Comparison of ENCODE assay signal across 30 mouse cellular contexts in the genomic region with DNA sequence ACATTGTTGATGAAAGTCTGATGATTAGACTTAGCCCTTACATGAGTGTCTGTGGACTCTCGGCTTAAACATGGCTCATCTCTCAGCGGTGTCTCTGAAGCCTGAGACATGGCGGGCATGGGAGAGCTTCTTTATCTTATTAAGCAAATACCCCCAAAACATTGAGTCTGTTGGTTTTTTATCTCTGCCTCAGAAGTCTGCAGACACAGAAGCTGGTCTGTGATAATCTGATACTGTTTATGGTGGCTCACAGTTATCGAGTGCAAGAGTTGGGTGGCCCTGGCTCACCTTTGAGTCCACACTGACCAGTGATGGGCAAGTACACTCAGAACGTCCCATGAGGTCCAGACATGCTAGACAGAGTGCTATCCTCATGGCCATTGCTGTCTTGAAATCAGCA. TPM values are rescaled to one million over a fixed set of nuclear protein-coding genes. Genes with fewer than 3 reads are reported as not detected.
A peak's percentile ranks its signal among the peaks of the same experiment; 100 is the strongest.
DNase-seq lines count a peak whose midpoint lies in the region; ATAC-seq and TF ChIP-seq lines count a peak whose summit lies in the region.
"Had no signal": no experiment of that assay in that cellular context is flagged by ENCODE, and none has a peak within 500 bp of the region (broad histone marks: within the 10 kb centered on the region; RNA-seq: fewer than 3 reads in every experiment).

No protein-coding gene starts in this region.

- no peak for TF ChIP-seq POLR2A in MEL (IDR thresholded peaks at IDR 0.05; ENCODE audit: control insufficient read depth in 1 of 2, insufficient read depth in 1 of 2, low read depth in 1 of 2, low read length in 2 of 2, poor library complexity in 1 of 2)
- no peak for TF ChIP-seq POLR2A in lung, adult 2 months (IDR thresholded peaks at IDR 0.05; ENCODE audit: borderline replicate concordance, extremely low read depth, low read depth, low read length)

- H3K79me2 ChIP-seq in MEL (ENCODE audit: control insufficient read depth, insufficient read depth, low read length, poor library complexity): no peaks in the 10 kb centered on the region

- ATAC-seq in common myeloid progenitor, adult 5-6 weeks (replicated peaks; ENCODE audit: low read depth, poor library complexity, severe bottlenecking): peak; percentile 37
- ATAC-seq in liver, embryonic 12.5 days: peak; percentile 84
- ATAC-seq in liver, postnatal 0 days: 0 out of 2 replicates have a peak, but pooled peaks have one; percentile 17
- ATAC-seq: forebrain, embryonic 14.5 days; hindbrain, postnatal 0 days; intestine, embryonic 15.5 days; midbrain, embryonic 13.5 days had no signal

- WGBS in liver, embryonic 12.5 days (ENCODE audit: insufficient replicate concordance): 18% methylated on average over 5 of the region's 5 CpGs
- WGBS in liver, postnatal 0 days (ENCODE audit: insufficient replicate concordance): 45% methylated on average over 5 of the region's 5 CpGs
- 85% methylated on average over 5 of the region's 5 CpGs for WGBS in lung, adult 2 months

- no peak for TF ChIP-seq RAD21 in MEL (IDR thresholded peaks at IDR 0.05; ENCODE audit: low read depth, low read length)

- DNase-seq in MEL (ENCODE audit: low read depth, low spot score): peak; percentile 65
- no peak for DNase-seq in liver, postnatal 0 days
- DNase-seq in layer of hippocampus, adult 9-11 months: no peak
- DNase-seq in left cerebral cortex, postnatal 14 days (ENCODE audit: low spot score in 2 of 2): no peak
- no peak for DNase-seq in lung, adult 2 months
- DNase-seq: adrenal gland, postnatal 25 days; cerebellum, adult 18-20 months; cerebellum, postnatal 10 days; gastrocnemius, postnatal 14 days; heart, adult 11 months; kidney, adult 2 months; kidney, postnatal 4 days; lung, embryonic 14.5 days; lung, postnatal 14 days; retina, postnatal 1 day; right cerebral cortex, postnatal 14 days; thymus, adult 2 months; thymus, postnatal 4 days had no signal

- no peaks in the 10 kb centered on the region for H3K9me3 ChIP-seq in MEL (replicated peaks; ENCODE audit: insufficient read depth, low read length)
- no peaks in the 10 kb centered on the region for H3K9me3 ChIP-seq in liver, embryonic 12.5 days (replicated peaks)
- H3K9me3 ChIP-seq in liver, postnatal 0 days (ENCODE audit: low read length): no peaks in the 10 kb centered on the region
- H3K9me3 ChIP-seq: embryonic facial prominence, embryonic 10.5 days; embryonic facial prominence, embryonic 15.5 days; heart, embryonic 10.5 days; heart, embryonic 15.5 days; intestine, embryonic 15.5 days; limb, embryonic 13.5 days; midbrain, embryonic 13.5 days; neural tube, embryonic 15.5 days had no signal

- no peaks in the 10 kb centered on the region for H3K27me3 ChIP-seq in MEL (ENCODE audit: control insufficient read depth in 1 of 2, insufficient read depth in 2 of 2, low read length in 2 of 2)
- H3K27me3 ChIP-seq in liver, embryonic 12.5 days (replicated peaks): no peaks in the 10 kb centered on the region
- no peaks in the 10 kb centered on the region for H3K27me3 ChIP-seq in liver, postnatal 0 days (ENCODE audit: insufficient read depth, low read length)
- H3K27me3 ChIP-seq: embryonic facial prominence, embryonic 15.5 days; heart, embryonic 15.5 days; intestine, embryonic 15.5 days; limb, embryonic 13.5 days; midbrain, embryonic 13.5 days; neural tube, embryonic 15.5 days had no signal

- intact Hi-C loops in left cerebral cortex, postnatal 14 days (cut with DNase I): no loop called here

- peaks cover 0 to 23% of the 10 kb centered on the region in 2 experiments; a peak in 2 of 4 replicates for H3K36me3 ChIP-seq in MEL (ENCODE audit: control insufficient read depth in 1 of 2, insufficient read depth in 2 of 2, low read length in 2 of 2)
- H3K36me3 ChIP-seq in liver, embryonic 12.5 days: peaks cover 61% of the 10 kb centered on the region
- H3K36me3 ChIP-seq in liver, postnatal 0 days (replicated peaks; ENCODE audit: insufficient read depth, low read length): peaks cover 36% of the 10 kb centered on the region
- H3K36me3 ChIP-seq: heart, embryonic 10.5 days; intestine, embryonic 15.5 days had no signal

- peak overlapping the region; percentile 41 for H3K27ac ChIP-seq in MEL (ENCODE audit: control insufficient read depth, low read depth, low read length)
- H3K27ac ChIP-seq in liver, embryonic 12.5 days: peak overlapping the region; percentile 26; the same call in 1 of the 2 replicates
- H3K27ac ChIP-seq in liver, postnatal 0 days (ENCODE audit: low read depth): no peak overlapping the region
- H3K27ac ChIP-seq: embryonic facial prominence, embryonic 15.5 days; heart, embryonic 10.5 days; heart, embryonic 15.5 days; hindbrain, postnatal 0 days; intestine, embryonic 15.5 days; limb, embryonic 13.5 days; midbrain, embryonic 13.5 days; neural tube, embryonic 15.5 days had no signal

- H3K4me2 ChIP-seq in liver, embryonic 12.5 days: peak overlapping the region; percentile 34
- no peak overlapping the region for H3K4me2 ChIP-seq in liver, postnatal 0 days (ENCODE audit: low read depth, low read length)
- H3K4me2 ChIP-seq: embryonic facial prominence, embryonic 15.5 days; heart, embryonic 15.5 days; intestine, embryonic 15.5 days; limb, embryonic 13.5 days; lung, embryonic 14.5 days; midbrain, embryonic 13.5 days; neural tube, embryonic 15.5 days had no signal

- H3K9ac ChIP-seq in MEL (ENCODE audit: control insufficient read depth, low read depth, low read length, poor library complexity, severe bottlenecking): no peak overlapping the region
- H3K9ac ChIP-seq in liver, embryonic 12.5 days: no peak overlapping the region
- no peak overlapping the region; the same call in 1 of the 2 replicates for H3K9ac ChIP-seq in liver, postnatal 0 days (replicated peaks)
- H3K9ac ChIP-seq: embryonic facial prominence, embryonic 15.5 days; heart, embryonic 15.5 days; intestine, embryonic 15.5 days; limb, embryonic 13.5 days; lung, embryonic 14.5 days; midbrain, embryonic 13.5 days; neural tube, embryonic 15.5 days had no signal

- peak; percentile 97 to 98 for TF ChIP-seq EP300 in MEL (IDR thresholded peaks at IDR 0.05; ENCODE audit: low read depth in 1 of 2, low read length in 2 of 2)
- peak; percentile 92 for TF ChIP-seq EP300 in liver, postnatal 0 days (IDR thresholded peaks at IDR 0.05; ENCODE audit: low read depth)

- no peak overlapping the region for H3K4me3 ChIP-seq in MEL (ENCODE audit: control insufficient read depth in 1 of 2, insufficient read depth in 1 of 2, low read depth in 2 of 2, low read length in 2 of 2)
- H3K4me3 ChIP-seq in liver, embryonic 12.5 days: no peak overlapping the region
- no peak overlapping the region for H3K4me3 ChIP-seq in liver, postnatal 0 days (ENCODE audit: low read depth, low read length)
- no peak overlapping the region for H3K4me3 ChIP-seq in lung, adult 2 months (replicated peaks; ENCODE audit: extremely low read depth, low read depth, low read length)
- H3K4me3 ChIP-seq: embryonic facial prominence, embryonic 10.5 days; embryonic facial prominence, embryonic 15.5 days; heart, embryonic 10.5 days; heart, embryonic 15.5 days; intestine, embryonic 15.5 days; limb, embryonic 13.5 days; midbrain, embryonic 13.5 days; neural tube, embryonic 15.5 days had no signal

- TF ChIP-seq CTCF in MEL (IDR thresholded peaks at IDR 0.05 in 2 of 3, conservative IDR thresholded peaks at IDR 0.05 in 1 of 3; ENCODE audit: control insufficient read depth in 1 of 3, insufficient read depth in 1 of 3, low read depth in 2 of 3, low read length in 3 of 3, poor library complexity in 1 of 3, severe bottlenecking in 1 of 3): no peak
- TF ChIP-seq CTCF in liver, postnatal 0 days (IDR thresholded peaks at IDR 0.05; ENCODE audit: low read depth): no peak
- TF ChIP-seq CTCF in lung, adult 2 months (IDR thresholded peaks at IDR 0.05; ENCODE audit: insufficient read depth, low read length): no peak

- H3K4me1 ChIP-seq in MEL (ENCODE audit: control insufficient read depth in 1 of 2, insufficient read depth in 2 of 2, low read length in 2 of 2): peaks cover 19 to 39% of the 10 kb centered on the region in 2 experiments
- H3K4me1 ChIP-seq in liver, embryonic 12.5 days: peaks cover 31% of the 10 kb centered on the region
- H3K4me1 ChIP-seq in liver, postnatal 0 days (ENCODE audit: insufficient read depth): no peaks in the 10 kb centered on the region; the same call in 1 of the 2 replicates
- H3K4me1 ChIP-seq in lung, adult 2 months (ENCODE audit: control insufficient read depth, insufficient read depth, low read length): no peaks in the 10 kb centered on the region
- H3K4me1 ChIP-seq: midbrain, embryonic 13.5 days; neural tube, embryonic 15.5 days had no signal

TF ChIP-seq in MEL, 35 proteins besides CTCF, POLR2A, EP300 and RAD21 (continues in another document):
- TF ChIP-seq GABPA (IDR thresholded peaks at IDR 0.05; ENCODE audit: low read depth, low read length) (no peak; the same call in 1 of the 2 replicates), TCF12 (IDR thresholded peaks at IDR 0.05; ENCODE audit: low read depth, low read length) (peak; percentile 99), ETS1 (IDR thresholded peaks at IDR 0.05; ENCODE audit: low read depth, low read length) (peak; percentile 84), MYC (IDR thresholded peaks at IDR 0.05; ENCODE audit: low read depth, low read length) (no peak), SMC3 (IDR thresholded peaks at IDR 0.05; ENCODE audit: low read depth, low read length) (no peak), ZC3H11A (IDR thresholded peaks at IDR 0.05; ENCODE audit: low read depth, low read length) (no peak), MAZ (IDR thresholded peaks at IDR 0.05; ENCODE audit: low read depth, low read length) (0 out of 2 replicates have a peak, but pooled peaks have one; percentile 65), ELF1 (IDR thresholded peaks at IDR 0.05; ENCODE audit: low read depth, low read length) (no peak), KAT2A (conservative IDR thresholded peaks at IDR 0.05; ENCODE audit: low read depth, low read length) (no peak), RCOR1 (IDR thresholded peaks at IDR 0.05; ENCODE audit: low read depth, low read length) (peak; percentile 89; the same call in 1 of the 2 replicates), HCFC1 (IDR thresholded peaks at IDR 0.05; ENCODE audit: low read depth, low read length) (no peak), JUND (IDR thresholded peaks at IDR 0.05; ENCODE audit: low read depth, low read length) (no peak), CHD2 (IDR thresholded peaks at IDR 0.05; ENCODE audit: low read length) (no peak), USF2 (IDR thresholded peaks at IDR 0.05; ENCODE audit: borderline replicate concordance in 1 of 2, insufficient read depth in 1 of 2, low read depth in 1 of 2, low read length in 2 of 2) (no peak)

RNA-seq across cellular contexts. Expression of a gene that starts 57.3 kb away (rescaled TPM):
- 35.1 and 39.1 TPM in 2 replicates for total RNA-seq in MEL (2012; rRNA removed)
- 100 to 1,000 TPM in 1 of 2 experiments, 10 to 100 TPM in 1; 23.3 to 276 TPM for polyA plus RNA-seq in MEL (2012; ENCODE audit: insufficient read depth in 1 of 2, insufficient read length in 2 of 2, low read depth in 1 of 2, low replicate concordance in 2 of 2, missing spikeins in 1 of 2)
- total RNA-seq in common myeloid progenitor, adult 5-6 weeks (2017): 123 and 218 TPM in 2 replicates
- 22.6 and 26.3 TPM in 2 replicates for polyA plus RNA-seq in liver, embryonic 12.5 days (2016; fragmentation: Nextera tagmentation; extraction: Ambion mirVana)
- 11.7 and 12.3 TPM in 2 replicates for polyA plus RNA-seq in liver, postnatal 0 days (2015; fragmentation: Nextera tagmentation; extraction: Ambion mirVana)
- total RNA-seq in left cerebral cortex, postnatal 14 days (2021): 10 to 100 TPM; 28.7 to 33.2 TPM
- polyA plus RNA-seq in lung, adult 2 months (2012; rRNA removed): 6.1 and 10.7 TPM in 2 replicates

Comparison
In these comparisons a context has a peak if more than half of its experiments do, and no peak if none do; other contexts are left out.
1. ATAC-seq: peak in every context shown above with its lines; median percentile 84 in liver, embryonic 12.5 days; 37 in common myeloid progenitor, adult 5-6 weeks; 17 in liver, postnatal 0 days.